ENCODE assay signal across 26 mouse cellular contexts in genomic region chr11:108160056-108160455, GRCm38 (mm10).
DNase-seq lines count a peak whose midpoint lies in the region; TF ChIP-seq lines count a peak whose summit lies in the region.
"Had no signal": no experiment of that assay in that cellular context is flagged by ENCODE, and none has a peak within 500 bp of the region (broad histone marks: within the 10 kb centered on the region; RNA-seq: fewer than 3 reads in every experiment).

No protein-coding gene starts in this region.

- DNase-seq in heart, adult 11 months, result peak; percentile 68
- DNase-seq in heart, adult 9 months (ENCODE audit: low spot score in 2 of 2), result no peak
- no peak for DNase-seq in layer of hippocampus, adult 2 months (ENCODE audit: low spot score in 2 of 2)
- no peak for DNase-seq in layer of hippocampus, postnatal 36 days
- DNase-seq in 3134 (ENCODE audit: extremely low read depth, insufficient read length, low spot score), result peak; percentile 65
- DNase-seq in brain, adult 2 months (ENCODE audit: low read depth, low spot score), result peak; percentile 55
- no peak for DNase-seq in gastrocnemius, postnatal 4 days (ENCODE audit: low spot score in 2 of 2)
- no peak for DNase-seq in cerebellum, postnatal 14 days
- DNase-seq: adrenal gland, adult 2 months; adrenal gland, postnatal 36 days; cerebellum, adult 2 months; cerebellum, postnatal 36 days; gastrocnemius, adult 2 months; gastrocnemius, postnatal 36 days; kidney, adult 9 months; kidney, postnatal 10 days; layer of hippocampus, adult 9-11 months; lung, postnatal 36 days; thymus, adult 2 months; thymus, postnatal 36 days had no signal

- no peak for TF ChIP-seq CTCF in layer of hippocampus, adult 2 months (conservative IDR thresholded peaks at IDR 0.05)

- H3K4me3 ChIP-seq in layer of hippocampus, adult 2 months, result no peak overlapping the region
- H3K4me3 ChIP-seq: forebrain, embryonic 15.5 days; gastrocnemius, adult 2 months; limb, embryonic 12.5 days; lung, embryonic 15.5 days; midbrain, embryonic 13.5 days; neural tube, embryonic 13.5 days had no signal

- H3K27ac ChIP-seq in layer of hippocampus, adult 2 months, result peak overlapping the region; percentile 58; the same call in 1 of the 2 replicates
- H3K27ac ChIP-seq: forebrain, embryonic 15.5 days; gastrocnemius, adult 2 months; hindbrain, embryonic 14.5 days; limb, embryonic 12.5 days; lung, embryonic 15.5 days; midbrain, embryonic 13.5 days; neural tube, embryonic 13.5 days had no signal

Comparison
In these comparisons a context has a peak if more than half of its experiments do, and no peak if none do; other contexts are left out.
1. DNase-seq: peak in heart, adult 11 months (single experiment), 3134 (single experiment) and brain, adult 2 months (single experiment); none in heart, adult 9 months (0 of 2), layer of hippocampus, adult 2 months (0 of 2), layer of hippocampus, postnatal 36 days (0 of 2), gastrocnemius, postnatal 4 days (0 of 2) and cerebellum, postnatal 14 days (0 of 2).